In genomic region chr2:169098591-169098990, GRCm38 (mm10) we compare ENCODE assay signal across 27 mouse cellular contexts.
DNase-seq lines count a peak whose midpoint lies in the region; ATAC-seq and TF ChIP-seq lines count a peak whose summit lies in the region.
"Had no signal": no experiment of that assay in that cellular context is flagged by ENCODE, and none has a peak within 500 bp of the region (broad histone marks: within the 10 kb centered on the region; RNA-seq: fewer than 3 reads in every experiment).

No protein-coding gene starts in this region.

- H3K27ac ChIP-seq in gastrocnemius, adult 2 months: no peak overlapping the region
- no peak overlapping the region for H3K27ac ChIP-seq in kidney, embryonic 15.5 days
- H3K27ac ChIP-seq: forebrain, embryonic 10.5 days; forebrain, embryonic 13.5 days; heart, embryonic 15.5 days; hindbrain, embryonic 10.5 days; hindbrain, embryonic 13.5 days had no signal

- peak overlapping the region; percentile 58 for H3K4me3 ChIP-seq in gastrocnemius, adult 2 months
- no peak overlapping the region for H3K4me3 ChIP-seq in kidney, embryonic 15.5 days (replicated peaks)
- H3K4me3 ChIP-seq: forebrain, embryonic 10.5 days; forebrain, embryonic 13.5 days; heart, embryonic 12.5 days; heart, embryonic 15.5 days; hindbrain, embryonic 10.5 days; hindbrain, embryonic 13.5 days had no signal

- no peak for DNase-seq in gastrocnemius, adult 2 months
- DNase-seq in gastrocnemius, adult 18-20 months (ENCODE audit: low spot score): no peak
- DNase-seq in kidney, adult 11 months: no peak
- peak; percentile 20 to 40 for DNase-seq in kidney, postnatal 4 days
- DNase-seq in kidney, postnatal 25 days: no peak
- DNase-seq in ES-CJ7 (ENCODE audit: low read depth, low spot score): peak; percentile 58
- DNase-seq in embryo, embryonic 10 days (ENCODE audit: low spot score): no peak
- DNase-seq: adrenal gland, adult 8-10 months; adrenal gland, postnatal 25 days; cerebellum, adult 11-12 months; cerebellum, adult 8-10 months; cerebellum, postnatal 10 days; cerebellum, postnatal 36 days; gastrocnemius, postnatal 25 days; heart, adult 18-20 months; heart, postnatal 10 days; heart, postnatal 36 days had no signal

- peaks cover 13% of the 10 kb centered on the region; the same call in 1 of the 2 replicates for H3K9me3 ChIP-seq in kidney, embryonic 15.5 days (replicated peaks)
- H3K9me3 ChIP-seq: heart, embryonic 15.5 days had no signal

- WGBS in kidney, embryonic 15.5 days: 81% methylated on average over 6 of the region's 6 CpGs

- H3K9ac ChIP-seq in kidney, embryonic 15.5 days: no peak overlapping the region
- H3K9ac ChIP-seq: forebrain, embryonic 13.5 days; heart, embryonic 12.5 days; heart, embryonic 15.5 days; hindbrain, embryonic 13.5 days had no signal

- ATAC-seq in kidney, embryonic 15.5 days (replicated peaks; ENCODE audit: low FRiP score): no peak
- ATAC-seq: activated CD4-positive, CD25-positive, alpha-beta regulatory T cell, adult 4 months; forebrain, embryonic 13.5 days; forebrain, embryonic 16.5 days; hindbrain, embryonic 16.5 days had no signal

- H3K4me1 ChIP-seq in kidney, embryonic 15.5 days: 0 out of 2 replicates have a peak, but pooled peaks cover 7% of the 10 kb centered on the region
- H3K4me1 ChIP-seq: heart, embryonic 12.5 days; heart, embryonic 15.5 days; hindbrain, embryonic 10.5 days had no signal

- no peaks in the 10 kb centered on the region for H3K36me3 ChIP-seq in kidney, embryonic 15.5 days
- H3K36me3 ChIP-seq: forebrain, embryonic 10.5 days; heart, embryonic 12.5 days; heart, embryonic 15.5 days; hindbrain, embryonic 10.5 days; hindbrain, embryonic 13.5 days had no signal

- intact Hi-C loops in gastrocnemius, adult 2 months (cut with DNase I): no loop called here

- no peaks in the 10 kb centered on the region for H3K27me3 ChIP-seq in kidney, embryonic 15.5 days
- H3K27me3 ChIP-seq: heart, embryonic 12.5 days; heart, embryonic 15.5 days; hindbrain, embryonic 13.5 days had no signal

- H3K4me2 ChIP-seq in kidney, embryonic 15.5 days: peak overlapping the region; percentile 17; the same call in 1 of the 2 replicates
- H3K4me2 ChIP-seq: forebrain, embryonic 13.5 days; heart, embryonic 12.5 days; heart, embryonic 15.5 days; hindbrain, embryonic 13.5 days had no signal

- no peak for TF ChIP-seq CTCF in gastrocnemius, adult 2 months (IDR thresholded peaks at IDR 0.05)

Comparison
In these comparisons a context has a peak if more than half of its experiments do, and no peak if none do; other contexts are left out.
1. DNase-seq: peak in kidney, postnatal 4 days (2 of 2) and ES-CJ7 (single experiment); none in gastrocnemius, adult 2 months (single experiment), gastrocnemius, adult 18-20 months (single experiment), kidney, adult 11 months (single experiment), kidney, postnatal 25 days (0 of 2) and embryo, embryonic 10 days (single experiment).